Mouse (Mus musculus): ENCODE results near the gene Pimreg.

DNA sequence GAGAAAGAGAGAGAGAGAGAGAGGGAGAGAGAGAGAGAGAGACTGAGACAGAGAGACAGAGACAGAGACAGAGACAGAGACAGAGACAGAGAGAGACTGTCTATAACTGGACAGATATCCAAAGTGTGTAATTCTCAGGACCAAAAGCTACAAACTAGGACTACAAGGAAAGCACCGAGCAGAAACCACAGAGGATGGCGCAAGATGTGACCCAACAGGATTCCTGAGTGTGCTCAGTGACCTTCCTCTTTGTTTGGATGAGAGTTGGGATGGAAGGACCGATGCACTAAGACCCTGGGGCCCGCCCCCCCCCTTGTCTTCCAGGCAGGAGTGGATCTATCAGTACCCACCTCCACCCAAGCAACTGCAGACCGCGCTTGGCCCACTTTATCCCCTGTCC, 36.3 kb upstream of the Pimreg start:
- TF ChIP-seq POLR2A (IDR thresholded peaks at IDR 0.05; ENCODE audit: borderline replicate concordance, low read depth, low read length) (no peak), CTCF (IDR thresholded peaks at IDR 0.05; ENCODE audit: low read depth, low read length) (no peak)
